Mouse (Mus musculus) lung, postnatal 36 days (tissue): ENCODE measurements around the gene Gm4981.
"Not testable (repeated sequence)": the region's sequence is repeated elsewhere in the genome, so short reads cannot be mapped to it uniquely, and the experiment has no call there.

Experiments
- DNase-seq: peaks from one replicate; pipeline ENCODE4 v3.0.0; 2022; ENCODE audit warnings: mixed read lengths

The Gm4981 gene

DNA sequence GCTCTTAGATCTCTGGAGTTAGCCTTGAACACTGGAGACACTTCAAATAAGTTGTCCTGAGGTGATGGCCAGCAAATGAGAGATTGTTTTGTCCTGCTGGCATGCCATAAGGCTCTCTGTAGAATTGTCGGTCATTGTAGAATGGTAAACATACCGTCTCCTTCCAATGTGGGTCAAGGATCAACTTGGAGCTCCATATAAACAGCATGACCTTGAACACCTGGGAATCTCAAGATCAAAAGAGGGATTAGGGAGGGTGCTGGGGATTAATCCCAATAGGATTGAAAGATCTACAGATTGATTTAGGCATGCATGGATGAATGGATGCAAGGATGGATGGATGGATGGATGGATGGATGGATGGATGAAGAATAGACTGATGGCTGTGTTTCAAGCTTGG lies 14.9 kb downstream of the Gm4981 start:
- DNase-seq = not testable (repeated sequence)

DNA sequence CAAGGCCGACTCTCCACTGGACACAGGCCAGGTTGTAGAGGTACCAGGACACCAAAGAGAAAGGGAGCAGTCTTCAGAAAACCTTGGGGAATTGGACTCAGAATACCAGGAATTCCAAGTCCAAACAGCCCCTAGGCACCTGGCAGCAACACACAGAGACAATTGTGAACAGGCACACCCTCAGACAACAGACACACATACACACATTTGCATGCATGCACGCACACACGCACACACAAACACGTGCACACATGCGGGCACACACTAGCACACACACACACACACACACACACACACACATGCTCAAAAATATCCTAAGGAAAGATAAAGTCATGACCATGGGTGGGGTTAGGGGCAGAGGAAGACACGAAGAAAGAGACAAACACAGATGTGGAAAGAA lies 15.8 kb downstream of the Gm4981 start:
- DNase-seq = no peak

DNA sequence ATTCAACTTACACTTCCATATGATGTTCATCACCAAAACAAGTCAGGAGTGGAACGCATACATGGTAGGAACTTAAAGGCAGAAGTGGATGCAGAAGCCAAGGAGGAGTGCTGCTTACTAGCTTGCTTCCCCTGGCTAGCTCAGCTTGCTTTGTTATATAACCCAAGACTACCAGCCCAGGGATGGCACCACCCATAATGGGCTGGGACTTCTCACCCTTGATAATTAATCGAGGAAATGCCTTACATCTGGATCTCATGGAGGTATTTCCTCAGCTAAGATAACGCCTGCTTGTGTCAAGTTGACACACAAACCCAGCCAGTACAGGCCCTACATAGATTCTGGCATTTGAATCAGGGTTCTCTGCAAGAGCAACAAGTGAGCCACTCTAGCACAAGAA lies 19.1 kb downstream of the Gm4981 start:
- DNase-seq = no peak

DNA sequence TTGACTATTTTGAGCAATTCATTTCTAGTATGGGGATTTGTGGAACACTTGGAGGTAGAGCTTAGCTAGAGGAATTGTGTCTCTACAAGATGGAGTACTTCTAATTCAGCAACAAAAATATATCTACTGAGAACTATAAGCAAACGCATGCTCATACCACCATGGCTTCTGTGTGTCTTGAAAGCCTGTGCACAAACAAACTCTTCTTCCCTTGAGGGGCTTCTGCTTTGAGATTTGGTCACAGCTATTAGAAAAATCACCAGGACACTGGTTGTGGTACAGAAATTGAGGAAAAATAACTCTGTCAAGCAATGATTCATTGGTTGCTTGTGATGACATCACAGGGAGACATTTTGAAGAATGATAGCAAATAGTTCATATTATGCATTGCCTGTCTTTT lies 21.1 kb downstream of the Gm4981 start:
- no peak for DNase-seq

DNA sequence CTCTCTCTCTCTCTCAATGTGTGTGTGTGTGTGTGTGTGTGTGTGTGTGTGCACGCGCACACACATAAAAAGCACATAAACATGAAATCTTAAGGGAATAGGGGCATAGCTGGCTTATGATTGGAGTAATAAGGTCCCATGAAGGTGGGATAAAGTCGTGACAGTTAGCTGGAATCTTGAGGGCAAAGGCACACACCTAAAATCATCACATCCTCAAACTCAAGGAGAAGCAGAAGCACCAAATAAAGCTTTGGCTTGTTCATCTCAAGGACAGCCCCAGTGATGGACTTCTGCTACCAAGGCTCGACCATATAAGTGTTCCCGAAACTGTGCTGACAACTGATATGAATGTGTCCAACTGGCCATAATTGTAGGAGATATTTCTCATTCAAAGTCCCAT lies 21.6 kb downstream of the Gm4981 start:
- DNase-seq = no peak

DNA sequence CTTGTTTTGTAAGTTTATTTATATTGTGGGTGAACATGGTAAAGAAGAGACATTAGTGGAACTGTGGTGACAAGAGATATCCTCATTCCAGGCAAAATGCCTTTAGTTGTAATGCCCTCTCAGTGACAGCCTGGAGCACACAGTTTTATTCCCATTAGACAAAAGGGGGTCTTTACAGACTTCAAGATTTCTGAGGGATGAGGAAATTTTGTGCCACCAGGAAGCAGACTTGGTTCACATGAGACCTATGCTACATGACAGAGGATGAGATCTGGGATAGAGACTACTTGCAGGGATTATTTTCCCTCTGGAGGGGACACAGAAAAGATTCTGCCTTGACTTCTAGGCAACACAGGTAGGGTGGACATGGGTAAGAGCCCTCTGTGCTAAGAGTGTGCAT lies 22.0 kb downstream of the Gm4981 start:
- no peak for DNase-seq

DNA sequence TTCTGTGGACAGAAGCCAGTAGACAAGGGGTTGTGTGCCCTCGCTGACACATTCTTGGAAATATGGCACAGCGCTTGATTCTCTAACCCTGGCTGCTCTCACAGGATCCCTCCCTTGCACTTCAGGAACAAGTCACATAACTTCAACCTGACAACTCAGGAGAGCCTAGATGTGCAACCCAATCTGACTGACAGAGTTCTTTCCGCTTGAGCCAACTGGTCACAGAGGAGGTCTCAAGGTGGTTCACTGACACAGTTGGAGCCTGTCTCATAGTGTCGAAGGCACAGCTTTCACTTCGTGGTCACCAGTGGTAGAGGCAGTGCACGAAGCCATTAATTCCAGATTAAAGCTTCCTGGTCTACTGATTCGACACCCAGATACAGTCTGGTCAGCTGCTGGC lies 24.3 kb downstream of the Gm4981 start:
- DNase-seq = no peak

DNA sequence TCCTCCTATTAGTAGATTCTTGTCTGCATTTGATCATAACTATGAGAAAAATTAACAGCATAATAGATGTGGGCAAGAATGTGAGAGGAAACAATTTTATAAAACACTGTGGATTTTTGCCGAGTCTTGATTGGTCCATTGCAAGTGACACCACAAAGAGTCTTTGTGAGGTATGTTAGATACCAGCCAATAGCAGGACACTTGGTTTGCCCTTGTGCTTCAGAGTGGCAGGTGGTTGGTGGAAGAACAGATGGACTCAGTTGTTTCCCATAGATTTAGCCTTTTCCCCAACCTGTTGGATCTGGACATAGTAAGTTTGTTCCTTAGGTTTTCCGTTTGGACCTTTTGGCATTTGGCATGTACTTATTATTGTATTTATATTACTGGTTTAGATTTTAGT lies 25.3 kb downstream of the Gm4981 start:
- DNase-seq = no peak

DNA sequence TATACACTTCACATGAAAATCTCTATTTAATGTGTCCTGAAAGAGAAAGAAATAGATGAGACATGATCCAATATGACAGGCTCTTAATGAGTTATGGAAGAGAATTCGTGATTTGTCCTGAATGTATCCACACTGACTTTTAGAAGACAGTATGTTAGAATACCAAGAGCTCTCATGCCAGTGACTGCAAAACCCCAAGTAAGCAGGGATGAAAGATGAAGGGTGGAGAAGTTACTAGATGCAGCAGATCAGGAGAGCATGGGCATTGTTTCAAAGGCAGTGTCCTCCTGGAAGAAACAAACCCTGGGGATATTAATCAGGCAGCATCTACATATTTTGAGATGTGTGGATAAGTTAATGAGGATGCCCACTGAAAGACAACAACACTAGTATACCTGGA lies 26.0 kb downstream of the Gm4981 start:
- no peak for DNase-seq

DNA sequence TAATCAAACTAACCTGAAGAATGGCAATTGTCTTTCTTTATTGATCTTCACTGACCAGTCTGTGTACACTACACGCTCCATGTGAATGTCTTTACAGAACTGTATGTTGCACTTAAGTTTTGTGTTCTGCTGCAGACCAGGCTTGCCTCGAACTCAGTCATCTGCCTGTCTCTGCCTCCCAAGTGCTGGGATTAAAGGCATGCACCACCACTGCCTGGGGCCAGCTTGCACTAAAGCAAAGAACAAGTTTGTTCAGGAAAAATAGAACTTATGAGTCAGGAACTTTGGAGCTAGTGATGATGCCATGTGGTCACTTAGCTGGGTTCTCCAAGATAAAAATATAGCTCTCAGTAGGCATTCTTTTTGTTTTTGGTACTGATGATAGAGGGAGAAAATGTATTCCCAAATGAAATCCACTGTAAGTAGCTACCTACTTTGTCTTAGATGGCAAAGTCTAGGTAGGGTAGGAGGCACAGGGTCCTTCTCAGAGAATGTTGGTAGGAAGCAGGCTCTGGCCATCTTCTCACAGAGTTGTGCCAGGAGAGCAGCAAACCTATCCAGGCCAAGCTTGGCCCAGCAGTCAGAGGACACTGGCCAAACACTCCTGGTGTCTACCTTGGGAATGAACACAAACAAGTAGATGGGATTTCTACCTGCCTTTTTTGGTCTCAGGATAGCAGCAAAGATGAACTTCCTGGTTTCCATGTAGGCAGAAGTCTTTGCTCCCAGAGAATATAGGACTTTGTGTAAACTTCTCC lies 26.6 kb downstream of the Gm4981 start:
- no peak for DNase-seq

DNA sequence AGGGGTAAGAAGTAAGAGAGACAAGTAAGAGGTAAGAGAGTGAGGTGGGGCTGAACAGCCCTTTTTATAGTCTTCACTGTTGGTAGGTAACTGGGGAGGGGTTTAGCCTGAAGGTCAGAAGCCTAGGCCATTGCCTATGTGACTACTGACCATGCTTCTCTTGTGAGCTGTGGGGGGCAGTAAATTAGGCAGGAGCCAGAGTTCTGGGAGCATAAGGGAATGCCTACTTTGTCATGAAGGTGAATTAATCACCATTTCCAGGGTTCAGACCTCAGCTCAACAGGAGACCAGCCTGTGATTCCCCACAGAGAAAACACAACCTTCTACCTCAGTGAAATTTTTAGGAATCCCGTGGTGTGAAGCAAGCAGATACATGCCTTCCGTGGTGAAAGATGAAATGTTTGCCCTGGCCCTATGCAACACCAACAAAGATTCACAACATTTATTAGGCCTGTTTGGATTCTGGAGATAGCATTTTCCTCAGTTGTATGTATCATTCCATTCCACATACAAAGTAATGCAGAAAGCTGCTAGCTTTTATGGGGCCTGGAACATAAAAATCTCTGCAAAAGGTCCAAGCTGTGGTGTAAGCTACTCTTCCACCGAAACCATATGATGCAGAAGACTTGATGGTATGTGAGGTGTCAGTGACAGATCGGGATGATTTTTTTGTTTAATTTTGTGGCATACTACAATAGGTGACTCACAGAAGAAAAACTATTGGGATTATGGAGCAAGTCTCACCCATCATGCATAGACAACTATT lies 29.7 kb downstream of the Gm4981 start:
- DNase-seq = no peak

DNA sequence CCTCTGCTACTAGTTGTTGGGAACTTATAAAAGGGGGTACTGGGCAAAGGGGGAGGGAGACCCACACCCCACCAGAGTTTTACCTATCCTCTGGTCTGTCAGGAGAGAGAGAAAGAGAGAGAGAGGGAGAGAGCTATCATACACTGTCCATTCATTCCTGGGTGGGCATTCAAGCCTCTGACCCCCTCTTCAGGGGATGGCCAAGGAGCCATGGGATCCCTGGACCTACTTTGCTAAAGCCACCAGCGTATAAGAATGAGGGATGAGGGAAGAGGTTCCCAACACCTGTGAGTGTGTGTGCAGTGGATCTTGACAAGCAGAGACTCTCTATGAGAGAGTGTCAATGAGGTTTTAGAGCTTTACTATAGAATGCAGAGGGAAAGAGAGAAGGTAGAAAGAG lies 30.5 kb downstream of the Gm4981 start:
- no peak for DNase-seq
